Mouse (Mus musculus) frontal cortex, adult (tissue): ENCODE results near the gene Vasp.

Experiments used
- ATAC-seq: cut with Nextera tagmentation; 2 replicates; pipeline ENCODE4 v1.9.2; 2017; ENCODE audit warnings: mild to moderate bottlenecking, moderate library complexity, mixed read lengths; ENCODE audit not compliant: low TSS enrichment

The Vasp gene

GRCm38 (mm10) chr7:19210010-19210409 lies 61.6 kb downstream of the Vasp start:
- no peak for ATAC-seq

GRCm38 (mm10) chr7:19209494-19209893 lies 62.1 kb downstream of the Vasp start:
- ATAC-seq: no peak

- ATAC-seq: peak; percentile 44; the same call in 1 of the 2 replicates
Measured at GRCm38 (mm10) chr7:19208944-19209472, 62.6 kb downstream of the Vasp start.

- ATAC-seq: 0 out of 2 replicates have a peak, but pooled peaks have one; percentile 23
Measured at GRCm38 (mm10) chr7:19208201-19208910, 63.3 kb downstream of the Vasp start.
